Mouse (Mus musculus) forebrain, embryonic 11.5 days (tissue): ENCODE data around the gene Hinfp. TPM values are rescaled to one million over a fixed set of nuclear protein-coding genes. Genes with fewer than 3 reads are reported as not detected.

Experiments used
- ATAC-seq: fragments of 200-750 bp; cut with Nextera tagmentation; replicated peaks from 2 replicates; pipeline ENCODE4 v1.8.0; 2017; ENCODE audit warnings: moderate TSS enrichment; ENCODE audit not compliant: low FRiP score
- DNase-seq: peaks from one replicate; pipeline ENCODE4 v3.0.0-alpha.2; 2017; ENCODE audit warnings: low spot score
- H3K27ac ChIP-seq: fragments of 300-500 bp; sonication (generic); 2 replicates; pipeline ENCODE4 v1.5.1; 2014; ENCODE audit warnings: low read depth, low read length
- H3K27me3 ChIP-seq: fragments of 300-500 bp; sonication (generic); 2 replicates; pipeline ENCODE4 v1.6.1; 2014; ENCODE audit warnings: mild to moderate bottlenecking, low read length, mixed read lengths; ENCODE audit not compliant: control insufficient read depth, insufficient read depth
- H3K36me3 ChIP-seq: fragments of 300-500 bp; sonication (generic); 2 replicates; pipeline ENCODE4 v1.6.1; 2014; ENCODE audit warnings: mild to moderate bottlenecking, low read length, moderate library complexity, mixed read lengths; ENCODE audit not compliant: control insufficient read depth, insufficient read depth
- H3K4me1 ChIP-seq: fragments of 300-500 bp; sonication (generic); replicated peaks from 2 replicates; pipeline ENCODE4 v1.6.1; 2014; ENCODE audit warnings: low read length, mixed read lengths; ENCODE audit not compliant: control insufficient read depth, insufficient read depth
- H3K4me2 ChIP-seq: fragments of 300-500 bp; sonication (generic); 2 replicates; pipeline ENCODE4 v1.6.1; 2014; ENCODE audit warnings: low read depth, mild to moderate bottlenecking, low read length, moderate library complexity, mixed read lengths; ENCODE audit not compliant: severe bottlenecking
- H3K4me3 ChIP-seq: fragments of 300-500 bp; sonication (generic); 2 replicates; pipeline ENCODE4 v1.5.1; 2014; ENCODE audit warnings: low read depth, low read length
- H3K9ac ChIP-seq: fragments of 300-500 bp; sonication (generic); 2 replicates; pipeline ENCODE4 v1.6.1; 2014; ENCODE audit warnings: low read length
- H3K9me3 ChIP-seq: fragments of 300-500 bp; sonication (generic); 2 replicates; pipeline ENCODE4 v1.6.1; 2016; ENCODE audit warnings: low read length, mixed read lengths; ENCODE audit not compliant: control insufficient read depth
- WGBS: fragments of 180-500 bp; shearing (Covaris S2); extraction: QIAGEN DNeasy Blood & Tissue Kit; methylation state at CpG from one replicate; pipeline ENCODE4 v1.1.7; 2014; 5-methylcytosine and 5-hydroxymethylcytosine counted together
- polyA plus RNA-seq: library from polyadenylated mRNA; unstranded; fragments of >200 nt; fragmentation: Nextera tagmentation; extraction: Ambion mirVana; gene quantifications from 2 replicates; pipeline ENCODE4 v1.2.1, GENCODE M21; 2014

Gene Hinfp
- polyA plus RNA-seq, 1 experiment from 2014 or later, result 25.8 TPM

- Histone ChIP-seq H3K9me3 (no peaks in the 10 kb centered on the region), H3K27me3 (no peaks in the 10 kb centered on the region), H3K4me3 (peak within 1 kb of the TSS; percentile 92), H3K9ac (peak within 1 kb of the TSS; percentile 87), H3K27ac (peak within 1 kb of the TSS; percentile 18), H3K4me2 (peak within 1 kb of the TSS; percentile 94), H3K36me3 (peaks cover 4% of the 10 kb centered on the region; the same call in 1 of the 2 replicates), H3K4me1 (peaks cover 16% of the 10 kb centered on the region; the same call in 1 of the 2 replicates)
- peak; percentile 97 for ATAC-seq
- peak; percentile 97 for DNase-seq
- under 1% methylated on average over 67 of the region's 67 CpGs for WGBS
Measured at GRCm38 (mm10) chr9:44319887-44320798, 14.7 kb upstream of the Hinfp start, which contains the start of gene C2cd2l. Gene C2cd2l, minus strand, starts transcription at chr9:44320285.

- Histone ChIP-seq H3K9me3 (no peaks in the 10 kb centered on the region), H3K27me3 (no peaks in the 10 kb centered on the region), H3K4me3 (peak overlapping the region; percentile 92), H3K9ac (peak overlapping the region; percentile 87), H3K36me3 (peaks cover 4% of the 10 kb centered on the region; the same call in 1 of the 2 replicates), H3K27ac (peak overlapping the region; percentile 18; the same call in 1 of the 2 replicates), H3K4me2 (peak overlapping the region; percentile 94), H3K4me1 (peaks cover 16% of the 10 kb centered on the region; the same call in 1 of the 2 replicates)
- WGBS, result 2% methylated on average over 37 of the region's 37 CpGs
- ATAC-seq (no peak), DNase-seq (peak; percentile 69)
Measured at GRCm38 (mm10) chr9:44319105-44319886, 13.8 kb upstream of the Hinfp start.

- no peak overlapping the region for H3K9ac ChIP-seq
- H3K9me3 ChIP-seq, result no peaks in the 10 kb centered on the region
- H3K36me3 ChIP-seq, result peaks cover 4% of the 10 kb centered on the region; the same call in 1 of the 2 replicates
- no peak for ATAC-seq
- no peaks in the 10 kb centered on the region for H3K27me3 ChIP-seq
- peak overlapping the region; percentile 92; the same call in 1 of the 2 replicates for H3K4me3 ChIP-seq
- H3K4me2 ChIP-seq, result peak overlapping the region; percentile 94
- 19% methylated on average over 3 of the region's 3 CpGs for WGBS
- no peak overlapping the region for H3K27ac ChIP-seq
- peak; percentile 32 for DNase-seq
- peaks cover 16% of the 10 kb centered on the region; the same call in 1 of the 2 replicates for H3K4me1 ChIP-seq
Measured at GRCm38 (mm10) chr9:44318826-44319095, 13.3 kb upstream of the Hinfp start.

- DNase-seq (no peak), ATAC-seq (no peak)
- peak overlapping the region; percentile 92 for H3K4me3 ChIP-seq
- 51% methylated on average over 5 of the region's 5 CpGs for WGBS
- peaks cover 16% of the 10 kb centered on the region; the same call in 1 of the 2 replicates for H3K4me1 ChIP-seq
- no peaks in the 10 kb centered on the region for H3K27me3 ChIP-seq
- H3K27ac ChIP-seq, result no peak overlapping the region
- peaks cover 7% of the 10 kb centered on the region; the same call in 1 of the 2 replicates for H3K36me3 ChIP-seq
- peak overlapping the region; percentile 94; the same call in 1 of the 2 replicates for H3K4me2 ChIP-seq
- H3K9me3 ChIP-seq, result no peaks in the 10 kb centered on the region
- H3K9ac ChIP-seq, result no peak overlapping the region
Measured at GRCm38 (mm10) chr9:44318076-44318825, 12.8 kb upstream of the Hinfp start.

GRCm38 (mm10) chr9:44317452-44317851 lies 12.0 kb upstream of the Hinfp start:
- no peak overlapping the region for H3K4me2 ChIP-seq
- WGBS, result 78% methylated on average over 4 of the region's 4 CpGs
- no peak overlapping the region for H3K9ac ChIP-seq
- H3K27me3 ChIP-seq, result no peaks in the 10 kb centered on the region
- ATAC-seq (no peak), DNase-seq (no peak)
- H3K4me1 ChIP-seq, result peaks cover 16% of the 10 kb centered on the region; the same call in 1 of the 2 replicates
- no peaks in the 10 kb centered on the region for H3K9me3 ChIP-seq
- H3K4me3 ChIP-seq, result no peak overlapping the region
- peaks cover 7% of the 10 kb centered on the region; the same call in 1 of the 2 replicates for H3K36me3 ChIP-seq
- no peak overlapping the region for H3K27ac ChIP-seq

GRCm38 (mm10) chr9:44314910-44315309 lies 9.4 kb upstream of the Hinfp start:
- Histone ChIP-seq H3K4me1 (peaks cover 25% of the 10 kb centered on the region; the same call in 1 of the 2 replicates), H3K36me3 (peaks cover 7% of the 10 kb centered on the region; the same call in 1 of the 2 replicates), H3K9me3 (no peaks in the 10 kb centered on the region), H3K4me2 (no peak overlapping the region), H3K27ac (no peak overlapping the region), H3K9ac (no peak overlapping the region), H3K4me3 (no peak overlapping the region), H3K27me3 (no peaks in the 10 kb centered on the region)
- DNase-seq, result no peak
- no peak for ATAC-seq
- WGBS, result 92% methylated on average over 18 of the region's 18 CpGs

GRCm38 (mm10) chr9:44314257-44314547 lies 8.7 kb upstream of the Hinfp start:
- Histone ChIP-seq H3K9ac (no peak overlapping the region), H3K36me3 (peaks cover 7% of the 10 kb centered on the region; the same call in 1 of the 2 replicates), H3K4me1 (peaks cover 24% of the 10 kb centered on the region; the same call in 1 of the 2 replicates), H3K27me3 (no peaks in the 10 kb centered on the region), H3K4me3 (no peak overlapping the region), H3K4me2 (no peak overlapping the region), H3K9me3 (no peaks in the 10 kb centered on the region), H3K27ac (no peak overlapping the region)
- ATAC-seq, result no peak
- DNase-seq, result no peak
- 62% methylated on average over 4 of the region's 4 CpGs for WGBS
